Mouse (Mus musculus): ENCODE results near the gene Pla2g2f. TPM values are rescaled to one million over a fixed set of nuclear protein-coding genes. Genes with fewer than 3 reads are reported as not detected.

Gene Pla2g2f
- polyA plus RNA-seq, 1 experiment from 2014 or later, result 0.74 TPM

Other genes with a start within 250 kb of the Pla2g2f start
- 0.10 TPM in 1 of 2 replicates, not detected in the other for gene Vwa5b1, start 121.7 kb downstream of the Pla2g2f start, polyA plus RNA-seq (2015; fragmentation: Nextera tagmentation; extraction: Ambion mirVana)
- 0.19 and 0.33 TPM in 2 replicates for gene Pla2g2c, start 32.8 kb downstream of the Pla2g2f start, polyA plus RNA-seq (2015; fragmentation: Nextera tagmentation; extraction: Ambion mirVana)
- 0.57 and 0.84 TPM in 2 replicates for gene Ubxn10, start 20.5 kb downstream of the Pla2g2f start, polyA plus RNA-seq (2015; fragmentation: Nextera tagmentation; extraction: Ambion mirVana)
- 0.13 and 0.14 TPM in 2 replicates for gene Pla2g2d, start 18.1 kb upstream of the Pla2g2f start, polyA plus RNA-seq (2015; fragmentation: Nextera tagmentation; extraction: Ambion mirVana)
- 0.14 and 0.24 TPM in 2 replicates for gene Pla2g5, start 105.9 kb upstream of the Pla2g2f start, polyA plus RNA-seq (2015; fragmentation: Nextera tagmentation; extraction: Ambion mirVana)
- gene Gm13030, start 116.3 kb upstream of the Pla2g2f start, polyA plus RNA-seq (2015; fragmentation: Nextera tagmentation; extraction: Ambion mirVana), result not detected in 2 replicates
- not detected in 2 replicates for gene Pla2g2e, start 120.3 kb upstream of the Pla2g2f start, polyA plus RNA-seq (2015; fragmentation: Nextera tagmentation; extraction: Ambion mirVana)
- gene Otud3, start 156.3 kb upstream of the Pla2g2f start, polyA plus RNA-seq (2015; fragmentation: Nextera tagmentation; extraction: Ambion mirVana), result 2.9 and 3.1 TPM in 2 replicates
- gene Rnf186, start 209.5 kb upstream of the Pla2g2f start, polyA plus RNA-seq (2015; fragmentation: Nextera tagmentation; extraction: Ambion mirVana), result 0.27 and 0.45 TPM in 2 replicates
- gene Tmco4, start 215.3 kb upstream of the Pla2g2f start, polyA plus RNA-seq (2015; fragmentation: Nextera tagmentation; extraction: Ambion mirVana), result 3.4 and 3.7 TPM in 2 replicates

Data from limb, embryonic 13.5 days (tissue).